ENCODE assay signal across 27 mouse cellular contexts in genomic region chr10:87015403-87015802, GRCm38 (mm10). TPM values are rescaled to one million over a fixed set of nuclear protein-coding genes. Genes with fewer than 3 reads are reported as not detected.
"Had no signal": no experiment of that assay in that cellular context is flagged by ENCODE, and none has a peak within 500 bp of the region (broad histone marks: within the 10 kb centered on the region; RNA-seq: fewer than 3 reads in every experiment).

No protein-coding gene starts in this region.

- H3K4me3 ChIP-seq: intestine, embryonic 15.5 days; layer of hippocampus, adult 2 months; liver, embryonic 13.5 days; midbrain, embryonic 13.5 days; neural tube, embryonic 12.5 days; neural tube, embryonic 15.5 days had no signal

- H3K9ac ChIP-seq: intestine, embryonic 15.5 days; liver, embryonic 13.5 days; lung, embryonic 14.5 days; midbrain, embryonic 13.5 days; neural tube, embryonic 12.5 days; neural tube, embryonic 15.5 days had no signal

- ATAC-seq: hindbrain, embryonic 16.5 days had no signal

- DNase-seq: kidney, adult 18-20 months; layer of hippocampus, adult 9-11 months; liver, embryonic 13.5 days; right cerebral cortex, adult 18-20 months; right cerebral cortex, postnatal 14 days; right cerebral cortex, postnatal 4 days; thymus, adult 2 months; thymus, postnatal 14 days; thymus, postnatal 4 days had no signal

- H3K27me3 ChIP-seq: intestine, embryonic 15.5 days; liver, embryonic 13.5 days; midbrain, embryonic 13.5 days; neural tube, embryonic 12.5 days; neural tube, embryonic 15.5 days had no signal

- H3K4me1 ChIP-seq: liver, embryonic 13.5 days had no signal

- H3K9me3 ChIP-seq: intestine, embryonic 15.5 days; liver, embryonic 13.5 days; midbrain, embryonic 13.5 days; neural tube, embryonic 12.5 days; neural tube, embryonic 15.5 days had no signal

- H3K27ac ChIP-seq: intestine, embryonic 15.5 days; layer of hippocampus, adult 2 months; liver, embryonic 13.5 days; midbrain, embryonic 13.5 days; neural tube, embryonic 12.5 days; neural tube, embryonic 15.5 days had no signal

- H3K4me2 ChIP-seq: intestine, embryonic 15.5 days; liver, embryonic 13.5 days; lung, embryonic 14.5 days; midbrain, embryonic 13.5 days; neural tube, embryonic 12.5 days; neural tube, embryonic 15.5 days had no signal

- H3K36me3 ChIP-seq: intestine, embryonic 15.5 days; liver, embryonic 13.5 days; midbrain, embryonic 13.5 days; neural tube, embryonic 12.5 days; neural tube, embryonic 15.5 days had no signal

RNA-seq across cellular contexts. Expression of gene Stab2, which starts 7.6 kb away (rescaled TPM):
- total RNA-seq: megakaryocyte progenitor cell, adult 5-6 weeks had no signal

RNA-seq across cellular contexts. Expression of gene 1700113H08Rik, which starts 42.4 kb away (rescaled TPM):
- total RNA-seq: layer of hippocampus, adult 2 months; layer of hippocampus, postnatal 25 days; left cerebral cortex, adult 18-20 months; left cerebral cortex, postnatal 36 days; megakaryocyte progenitor cell, adult 5-6 weeks; midbrain, postnatal 0 days had no signal
- polyA plus RNA-seq: intestine, embryonic 15.5 days; large intestine, adult 2 months; limb, embryonic 11.5 days; limb, embryonic 14.5 days; liver, embryonic 13.5 days; liver, embryonic 16.5 days; lung, embryonic 14.5 days; stomach, embryonic 14.5 days; stomach, postnatal 0 days had no signal
